Mouse (Mus musculus) forebrain, embryonic 14.5 days (tissue): ENCODE results near the gene Rnls. TPM values are rescaled to one million over a fixed set of nuclear protein-coding genes. Genes with fewer than 3 reads are reported as not detected.

Source experiments
- ATAC-seq: fragments of 200-750 bp; cut with Nextera tagmentation; 2 replicates; pipeline ENCODE4 v1.8.0; 2017; ENCODE audit warnings: mild to moderate bottlenecking, moderate library complexity
- DNase-seq: peaks from one replicate; pipeline ENCODE4 v3.0.0-alpha.2; 2015; ENCODE audit warnings: low spot score
- H3K27ac ChIP-seq: fragments of 300-500 bp; sonication (generic); 2 replicates; pipeline ENCODE4 v1.5.1; 2014; ENCODE audit warnings: low read depth, mild to moderate bottlenecking, control low read depth, low read length, moderate library complexity
- H3K27me3 ChIP-seq: fragments of 300-500 bp; sonication (generic); replicated peaks from 2 replicates; pipeline ENCODE4 v1.6.1; 2014; ENCODE audit warnings: low read length, control low read depth, mixed read lengths; ENCODE audit not compliant: control insufficient read depth, insufficient read depth
- H3K36me3 ChIP-seq: fragments of 300-500 bp; sonication (generic); 2 replicates; pipeline ENCODE4 v1.6.1; 2014; ENCODE audit warnings: low read length, control low read depth; ENCODE audit not compliant: control insufficient read depth, insufficient read depth
- H3K4me1 ChIP-seq: fragments of 300-500 bp; sonication (generic); 2 replicates; pipeline ENCODE4 v1.6.1; 2014; ENCODE audit warnings: antibody characterized with exemption, low read length, control low read depth; ENCODE audit not compliant: control insufficient read depth, insufficient read depth
- H3K4me2 ChIP-seq: fragments of 300-500 bp; sonication (generic); 2 replicates; pipeline ENCODE4 v1.6.1; 2014; ENCODE audit warnings: mild to moderate bottlenecking, control low read depth, low read length
- H3K4me3 ChIP-seq: fragments of 300-500 bp; sonication (generic); 2 replicates; pipeline ENCODE4 v1.5.1; 2014; ENCODE audit warnings: low read depth, low read length, control low read depth
- H3K9ac ChIP-seq: fragments of 300-500 bp; sonication (generic); 2 replicates; pipeline ENCODE4 v1.6.1; 2014; ENCODE audit warnings: mild to moderate bottlenecking, low read length, control low read depth, moderate library complexity
- H3K9me3 ChIP-seq: fragments of 300-500 bp; sonication (generic); replicated peaks from 2 replicates; pipeline ENCODE4 v1.6.1; 2016; ENCODE audit warnings: low read length, control low read depth, mixed read lengths; ENCODE audit not compliant: control insufficient read depth
- WGBS: fragments of 180-500 bp; shearing (Covaris S2); extraction: QIAGEN DNeasy Blood & Tissue Kit; methylation state at CpG from one replicate; pipeline ENCODE4 v1.1.7; 2014; 5-methylcytosine and 5-hydroxymethylcytosine counted together
- polyA plus RNA-seq: library from polyadenylated mRNA; unstranded; fragments of >200 nt; fragmentation: Nextera tagmentation; extraction: Ambion mirVana; gene quantifications from 2 replicates; pipeline ENCODE4 v1.2.1, GENCODE M21; 2014

The Rnls gene
- polyA plus RNA-seq, 1 experiment from 2014 or later, result 10.7 TPM

GRCm38 (mm10) chr19:33270231-33270630 is 121.9 kb downstream of the Rnls start:
- H3K36me3 ChIP-seq, result no peaks in the 10 kb centered on the region
- no peak overlapping the region for H3K4me2 ChIP-seq
- no peaks in the 10 kb centered on the region for H3K27me3 ChIP-seq
- H3K27ac ChIP-seq, result no peak overlapping the region
- ATAC-seq (no peak), DNase-seq (no peak)
- H3K4me1 ChIP-seq, result no peaks in the 10 kb centered on the region
- no peaks in the 10 kb centered on the region for H3K9me3 ChIP-seq
- 89% methylated on average over 2 of the region's 2 CpGs for WGBS
- H3K4me3 ChIP-seq, result no peak overlapping the region
- H3K9ac ChIP-seq, result no peak overlapping the region

- DNase-seq (no peak), ATAC-seq (no peak)
- Histone ChIP-seq H3K27ac (no peak overlapping the region), H3K36me3 (no peaks in the 10 kb centered on the region), H3K4me3 (no peak overlapping the region), H3K9ac (no peak overlapping the region), H3K4me2 (no peak overlapping the region), H3K9me3 (no peaks in the 10 kb centered on the region), H3K27me3 (no peaks in the 10 kb centered on the region), H3K4me1 (no peaks in the 10 kb centered on the region)
- WGBS, result 81% methylated on average over 14 of the region's 14 CpGs
Measured at GRCm38 (mm10) chr19:33268044-33268443, 124.1 kb downstream of the Rnls start.

- WGBS, result 26% methylated on average over 2 of the region's 2 CpGs
Measured at GRCm38 (mm10) chr19:33265245-33265644, 126.8 kb downstream of the Rnls start.

GRCm38 (mm10) chr19:33264224-33264993 is 127.7 kb downstream of the Rnls start:
- Histone ChIP-seq H3K9me3 (no peaks in the 10 kb centered on the region), H3K27ac (no peak overlapping the region), H3K4me2 (no peak overlapping the region), H3K4me3 (no peak overlapping the region), H3K36me3 (no peaks in the 10 kb centered on the region), H3K9ac (no peak overlapping the region), H3K4me1 (no peaks in the 10 kb centered on the region), H3K27me3 (no peaks in the 10 kb centered on the region)
- no peak for ATAC-seq
- WGBS, result 51% methylated on average over 3 of the region's 3 CpGs
- no peak for DNase-seq

More at GRCm38 (mm10) chr19:33265245-33265644, 126.8 kb downstream of the Rnls start:
- Histone ChIP-seq H3K27ac (no peak overlapping the region), H3K9me3 (no peaks in the 10 kb centered on the region), H3K4me3 (no peak overlapping the region), H3K36me3 (no peaks in the 10 kb centered on the region), H3K4me2 (no peak overlapping the region), H3K9ac (no peak overlapping the region), H3K4me1 (no peaks in the 10 kb centered on the region), H3K27me3 (no peaks in the 10 kb centered on the region)
- no peak for ATAC-seq
- peak; percentile 3 for DNase-seq

- whole genome bisulfite sequencing, result 67% methylated on average over 2 of the region's 2 CpGs
- ATAC-seq, result no peak
Measured at GRCm38 (mm10) chr19:33262421-33262820, 129.7 kb downstream of the Rnls start.

GRCm38 (mm10) chr19:33259164-33259563 is 132.9 kb downstream of the Rnls start:
- H3K27me3 ChIP-seq, result no peaks in the 10 kb centered on the region
- no peak overlapping the region for H3K4me3 ChIP-seq
- whole genome bisulfite sequencing, result 81% methylated on average over 1 of the region's 1 CpGs
- no peak overlapping the region for H3K9ac ChIP-seq
- no peaks in the 10 kb centered on the region for H3K36me3 ChIP-seq
- ATAC-seq (no peak), DNase-seq (no peak)
- no peak overlapping the region for H3K4me2 ChIP-seq
- no peaks in the 10 kb centered on the region for H3K4me1 ChIP-seq
- H3K9me3 ChIP-seq, result no peaks in the 10 kb centered on the region
- no peak overlapping the region for H3K27ac ChIP-seq

More at GRCm38 (mm10) chr19:33262421-33262820, 129.7 kb downstream of the Rnls start:
- Histone ChIP-seq H3K4me1 (no peaks in the 10 kb centered on the region), H3K9me3 (no peaks in the 10 kb centered on the region), H3K9ac (no peak overlapping the region), H3K4me3 (no peak overlapping the region), H3K36me3 (no peaks in the 10 kb centered on the region), H3K27ac (no peak overlapping the region), H3K4me2 (no peak overlapping the region), H3K27me3 (no peaks in the 10 kb centered on the region)
- no peak for DNase-seq

- Histone ChIP-seq H3K4me3 (no peak overlapping the region), H3K9ac (no peak overlapping the region), H3K4me1 (no peaks in the 10 kb centered on the region), H3K27ac (no peak overlapping the region), H3K36me3 (no peaks in the 10 kb centered on the region), H3K27me3 (no peaks in the 10 kb centered on the region), H3K9me3 (no peaks in the 10 kb centered on the region), H3K4me2 (no peak overlapping the region)
- ATAC-seq (no peak), DNase-seq (no peak)
- WGBS, result 86% methylated on average over 5 of the region's 5 CpGs
Measured at GRCm38 (mm10) chr19:33253893-33254292, 138.2 kb downstream of the Rnls start.

- peak; percentile 1 for DNase-seq
- Histone ChIP-seq H3K9me3 (no peaks in the 10 kb centered on the region), H3K9ac (no peak overlapping the region), H3K4me2 (no peak overlapping the region), H3K36me3 (no peaks in the 10 kb centered on the region), H3K27me3 (no peaks in the 10 kb centered on the region), H3K4me3 (no peak overlapping the region), H3K4me1 (no peaks in the 10 kb centered on the region), H3K27ac (no peak overlapping the region)
- WGBS, result 89% methylated on average over 5 of the region's 5 CpGs
- ATAC-seq, result 0 out of 2 replicates have a peak, but pooled peaks have one; percentile 44
Measured at GRCm38 (mm10) chr19:33252226-33252625, 139.9 kb downstream of the Rnls start.

- DNase-seq (no peak), ATAC-seq (no peak)
- 83% methylated on average over 2 of the region's 2 CpGs for WGBS
- Histone ChIP-seq H3K9me3 (no peaks in the 10 kb centered on the region), H3K36me3 (no peaks in the 10 kb centered on the region), H3K4me3 (no peak overlapping the region), H3K9ac (no peak overlapping the region), H3K4me2 (no peak overlapping the region), H3K27me3 (no peaks in the 10 kb centered on the region), H3K27ac (no peak overlapping the region), H3K4me1 (no peaks in the 10 kb centered on the region)
Measured at GRCm38 (mm10) chr19:33244196-33244595, 147.9 kb downstream of the Rnls start.
